Mouse (Mus musculus): ENCODE data around the gene Dok5.

- TF ChIP-seq POLR2A (IDR thresholded peaks at IDR 0.05; ENCODE audit: insufficient read length, low read depth) (no peak), MAX (IDR thresholded peaks at IDR 0.05; ENCODE audit: low read depth) (no peak), MYOD1 (IDR thresholded peaks at IDR 0.05; ENCODE audit: control insufficient read depth in 1 of 3, insufficient read length in 2 of 3, low read depth in 2 of 3) (no peak), CEBPB (IDR thresholded peaks at IDR 0.05; ENCODE audit: insufficient read depth, poor library complexity, severe bottlenecking) (no peak)
Observed at GRCm38 (mm10) chr2:170855210-170855609, 123.6 kb downstream of the Dok5 start.
